Mouse (Mus musculus) lung, adult 10 weeks (tissue): ENCODE measurements around the gene Prkch. TPM values are rescaled to one million over a fixed set of nuclear protein-coding genes. Genes with fewer than 3 reads are reported as not detected.

Source experiments
- polyA plus RNA-seq: library from polyadenylated mRNA; stranded (reverse); fragments of 350-450 nt; fragmentation: Illumina TruSeq; extraction: RNeasy Lipid Tissue Mini Kit (QIAGEN cat#74804); gene quantifications from one replicate; pipeline ENCODE4 v1.2.3, GENCODE M21; 2014; ENCODE audit warnings: low read depth, low replicate concordance; ENCODE audit not compliant: insufficient read depth

Prkch gene
- polyA plus RNA-seq, result 31.3 TPM

GRCm38 (mm10) chr12:73584610-73585240 lies at the start of gene Prkch:
TSS of gene Prkch (plus strand) at chr12:73584796.

GRCm38 (mm10) chr12:73546086-73546711 lies 38.4 kb upstream of the Prkch start, which contains the start of gene Tmem30b:
TSS of gene Tmem30b (minus strand) at chr12:73546392.

Other genes starting within 250 kb of the Prkch start
- 9.8 TPM for gene Tmem30b, start 38.4 kb upstream of the Prkch start, polyA plus RNA-seq